Mouse (Mus musculus) liver, embryonic 14.5 days (tissue): ENCODE measurements around the gene Eme2.

ENCODE experiments used
- CTCF ChIP-seq: IDR thresholded peaks from 2 replicates; pipeline ENCODE4 v1.5.1; 2016; ENCODE audit warnings: antibody characterized with exemption, low read depth, control low read depth
- EP300 ChIP-seq: IDR thresholded peaks from 2 replicates; pipeline ENCODE4 v1.6.1; 2016; ENCODE audit warnings: antibody characterized with exemption, low read depth

- TF ChIP-seq EP300 (no peak), CTCF (no peak)
Observed at GRCm38 (mm10) chr17:24895571-24896240, 819 bp upstream of the Eme2 start.
